Mouse (Mus musculus): ENCODE results near the gene Tas2r107.
"Not testable (repeated sequence)": the region's sequence is repeated elsewhere in the genome, so short reads cannot be mapped to it uniquely, and the experiment has no call there.

Gene Tas2r107

GRCm38 (mm10) chr6:131660049-131660448, at the start of gene Tas2r107:
Tas2r107 (minus strand) TSS chr6:131660149.
- DNase-seq = no peak

GRCm38 (mm10) chr6:131689963-131690362, 30.0 kb upstream of the Tas2r107 start, which contains the start of gene Tas2r114:
Tas2r114 (minus strand) TSS chr6:131690063.
- DNase-seq = no peak

- no peak for DNase-seq
Observed at GRCm38 (mm10) chr6:131687395-131687794, 27.4 kb upstream of the Tas2r107 start, which contains the start of gene Tas2r105. Tas2r105 (minus strand) TSS chr6:131687495.

GRCm38 (mm10) chr6:131685644-131686043, 25.7 kb upstream of the Tas2r107 start, which contains the start of gene Tas2r104:
Tas2r104 (minus strand) TSS chr6:131685744.
- no peak for DNase-seq

GRCm38 (mm10) chr6:131678786-131679185, 18.8 kb upstream of the Tas2r107 start, which contains the start of gene Tas2r106:
Tas2r106 (minus strand) TSS chr6:131678886.
- DNase-seq = no peak

GRCm38 (mm10) chr6:131630812-131631211, 29.1 kb downstream of the Tas2r107 start, which contains the start of gene Tas2r130:
Tas2r130 (minus strand) TSS chr6:131630912.
- DNase-seq = no peak

- DNase-seq = not testable (repeated sequence)
Observed at GRCm38 (mm10) chr6:131609956-131610355, 50.0 kb downstream of the Tas2r107 start.
